Mouse (Mus musculus): ENCODE measurements around the gene Mdp1. TPM values are rescaled to one million over a fixed set of nuclear protein-coding genes. Genes with fewer than 3 reads are reported as not detected.

The Mdp1 gene
- total RNA-seq (2023) = 42.5 to 45.6 TPM (median 42.9 TPM) in 4 replicates

DNA sequence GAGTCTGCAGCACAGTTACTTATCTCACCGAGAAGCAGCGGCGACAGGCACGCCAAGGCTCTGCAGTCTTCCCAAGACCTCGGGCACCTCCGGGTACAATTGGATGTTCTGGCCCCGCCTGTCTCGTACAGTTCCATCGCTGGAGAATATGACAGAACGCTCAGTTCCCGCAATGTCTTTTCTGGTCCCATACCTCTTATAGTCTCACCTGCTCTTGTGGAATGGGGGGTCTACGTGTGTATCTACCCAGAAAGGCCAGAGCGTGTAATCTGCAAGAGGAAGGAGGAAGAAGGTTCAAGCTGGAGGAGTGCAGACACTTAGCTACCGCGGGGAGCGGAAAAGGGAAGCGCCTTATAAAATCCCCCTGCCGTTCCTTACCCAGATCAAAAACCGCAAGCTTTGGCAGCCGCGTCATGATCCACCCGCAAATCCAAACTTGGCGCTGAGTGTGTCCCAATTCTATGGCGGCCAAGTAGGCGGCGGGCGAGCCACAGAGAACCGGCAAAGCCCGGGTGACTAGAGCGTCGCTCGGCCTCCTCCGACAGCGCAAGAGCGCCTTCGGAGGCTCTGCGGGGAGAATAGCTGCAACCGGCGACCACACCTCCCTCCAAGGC is at the start of gene Mdp1:
Gene Mdp1 (minus strand): TSS at position 549 of the 614 bp plus-strand sequence.

DNA sequence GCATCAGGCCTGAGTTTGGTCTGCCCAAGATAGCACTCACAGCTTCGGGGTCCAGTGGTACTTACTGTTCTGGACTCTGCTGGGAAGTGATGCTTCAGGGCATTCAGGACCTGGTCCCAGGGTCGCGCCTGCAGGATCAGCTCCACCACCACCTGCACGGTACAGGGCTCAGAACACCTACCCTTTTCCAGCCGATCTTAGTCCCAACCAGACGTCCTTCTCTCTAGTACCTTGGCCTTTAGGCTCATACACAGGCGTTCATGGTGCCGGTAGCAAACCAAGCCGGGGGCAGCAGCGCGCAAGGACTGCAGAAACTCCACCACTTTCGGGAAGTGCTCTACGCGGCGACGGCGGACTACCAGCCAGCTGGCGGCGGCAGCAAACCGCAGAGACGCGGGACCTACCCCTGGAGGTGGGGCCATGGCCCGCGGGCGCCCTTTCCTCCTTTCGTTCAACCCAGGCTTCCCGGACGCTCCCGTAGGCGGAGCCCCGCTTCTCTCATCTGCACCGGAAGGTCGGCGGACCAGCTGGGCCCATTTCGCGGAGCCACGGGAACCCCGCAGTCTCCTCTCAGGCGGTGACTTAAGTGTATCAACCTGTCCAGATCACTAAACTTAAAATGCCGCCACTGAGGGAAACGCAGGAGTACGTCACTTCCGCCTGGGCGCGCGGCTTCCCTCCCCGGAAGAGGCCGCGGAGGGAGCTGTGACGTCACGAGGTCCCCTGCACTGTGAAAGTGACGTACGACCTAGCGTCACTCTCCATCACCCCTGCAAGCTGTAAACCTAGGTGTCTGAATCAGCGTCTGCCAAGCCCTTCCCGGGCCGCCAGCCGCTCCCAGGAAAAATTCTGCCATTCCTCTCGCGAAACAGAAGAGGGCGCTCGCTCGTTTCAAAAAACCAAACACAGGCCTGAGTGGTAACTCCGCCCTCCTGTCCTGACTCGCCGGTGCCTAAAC is 21.1 kb upstream of the Mdp1 start, which contains the start of gene Tinf2:
Gene Tinf2 (minus strand): TSS at position 661 of the 958 bp plus-strand sequence.

DNA sequence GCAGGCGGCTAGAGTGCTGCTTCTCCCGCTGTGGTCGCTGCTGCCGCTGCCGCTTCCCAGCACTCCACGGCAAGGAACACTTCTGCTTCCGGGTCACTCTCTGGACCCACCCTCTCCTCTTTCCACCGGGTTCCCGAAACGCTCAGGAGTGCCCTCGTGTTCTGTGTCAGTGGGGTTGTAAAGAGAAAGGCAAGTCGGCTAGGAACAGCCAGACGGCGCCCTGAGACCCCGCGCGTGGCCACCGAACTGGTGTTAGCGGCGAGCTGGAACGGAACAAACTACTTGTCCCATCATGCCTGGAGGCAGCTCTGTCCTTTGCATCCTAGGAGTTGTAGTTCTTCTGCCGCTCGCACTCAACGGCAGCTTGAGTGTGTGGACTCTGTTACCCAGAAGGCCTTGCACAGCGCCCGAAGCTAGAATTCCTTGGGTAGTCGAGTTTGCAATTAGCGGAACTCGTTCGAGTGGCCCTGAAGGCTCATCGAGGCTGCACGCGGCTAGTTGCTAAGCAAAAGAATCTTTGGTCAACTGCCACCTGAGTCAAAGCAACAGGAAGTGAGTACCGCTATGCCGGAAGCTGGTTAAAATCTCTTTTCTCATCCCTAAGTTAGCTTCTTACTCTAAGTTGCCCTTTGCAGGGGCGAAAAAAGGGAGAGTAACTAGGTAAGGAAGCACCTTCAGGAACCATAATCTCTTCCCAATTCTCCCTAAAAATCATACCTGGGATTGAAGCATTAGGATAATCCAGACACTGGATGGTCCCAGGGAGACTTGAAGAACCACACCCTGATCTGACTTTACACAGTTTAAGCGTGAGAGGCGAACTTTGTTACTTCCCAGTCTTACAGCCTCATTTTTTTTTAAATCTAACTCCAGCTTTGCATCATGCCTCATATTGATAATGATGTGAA is 11.8 kb upstream of the Mdp1 start, which contains the start of the genes Gmpr2 and Nedd8:
Gene Gmpr2 (plus strand): TSS at position 109 of the 908 bp plus-strand sequence.
Gene Nedd8 (minus strand): TSS at position 292 of the 908 bp plus-strand sequence.

DNA sequence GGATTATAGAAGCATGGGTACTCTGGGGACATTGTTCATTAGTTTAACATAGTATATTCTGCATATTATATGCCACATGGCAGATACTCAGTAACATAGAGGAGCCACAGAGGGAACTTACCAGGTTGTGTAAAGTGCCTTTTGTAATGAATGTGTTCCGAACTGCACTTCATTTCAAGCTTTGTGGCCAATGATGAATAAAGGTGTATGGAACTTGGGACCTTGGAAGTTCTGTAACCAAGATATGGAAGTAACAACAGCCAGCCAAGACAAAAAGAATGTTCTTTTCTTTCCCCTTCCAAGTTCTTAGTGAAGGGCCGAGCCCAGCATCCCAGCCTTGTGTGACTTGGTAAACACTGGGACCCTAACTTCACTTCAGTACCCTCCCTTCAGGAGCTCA is 10.4 kb downstream of the Mdp1 start, which contains the start of gene Tssk4:
Gene Tssk4 (plus strand): TSS at position 301 of the 400 bp plus-strand sequence.

DNA sequence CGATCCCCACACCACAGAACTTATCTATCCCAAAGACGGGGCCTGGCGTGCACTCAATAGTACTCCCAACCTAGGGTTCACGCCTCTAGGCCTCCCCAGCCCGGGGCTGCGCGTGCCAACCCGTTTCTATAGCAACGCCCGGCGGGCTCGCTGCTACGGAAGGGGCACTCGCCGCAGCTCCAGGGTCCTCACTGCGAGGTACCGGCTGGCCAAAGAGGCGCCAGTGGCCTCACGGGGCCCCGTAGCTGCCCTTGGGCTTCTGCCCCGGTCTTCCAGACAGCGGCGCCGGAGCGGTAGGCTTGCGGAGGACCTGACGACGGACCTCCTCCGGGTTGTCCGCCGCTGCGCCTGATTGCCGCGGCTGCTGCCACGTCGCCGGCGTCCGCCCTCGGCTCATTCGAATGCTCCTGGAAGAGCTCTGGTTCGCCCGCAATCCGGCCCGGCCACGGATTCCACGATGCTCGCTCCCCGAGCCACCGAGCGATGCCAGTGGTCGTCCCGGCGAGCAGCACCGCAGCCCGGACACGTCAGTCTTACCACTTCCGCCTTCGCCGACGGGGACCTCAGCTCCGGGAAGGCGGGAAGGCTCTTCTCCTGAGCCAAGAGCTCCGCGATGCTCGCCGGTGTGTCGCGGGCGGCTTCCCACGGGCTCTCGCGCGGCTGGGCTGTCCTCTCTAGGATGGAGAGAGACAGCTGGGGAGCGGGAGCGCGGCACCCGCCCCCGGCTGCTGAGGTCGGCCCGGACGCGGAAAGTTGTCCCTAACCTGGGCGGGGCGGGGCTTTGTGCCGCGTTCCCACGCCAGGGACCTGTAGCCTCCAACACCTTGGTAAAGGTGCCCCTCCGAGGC is 17.0 kb downstream of the Mdp1 start, which contains the start of gene Tm9sf1:
Gene Tm9sf1 (minus strand): TSS at position 747 of the 848 bp plus-strand sequence.

DNA sequence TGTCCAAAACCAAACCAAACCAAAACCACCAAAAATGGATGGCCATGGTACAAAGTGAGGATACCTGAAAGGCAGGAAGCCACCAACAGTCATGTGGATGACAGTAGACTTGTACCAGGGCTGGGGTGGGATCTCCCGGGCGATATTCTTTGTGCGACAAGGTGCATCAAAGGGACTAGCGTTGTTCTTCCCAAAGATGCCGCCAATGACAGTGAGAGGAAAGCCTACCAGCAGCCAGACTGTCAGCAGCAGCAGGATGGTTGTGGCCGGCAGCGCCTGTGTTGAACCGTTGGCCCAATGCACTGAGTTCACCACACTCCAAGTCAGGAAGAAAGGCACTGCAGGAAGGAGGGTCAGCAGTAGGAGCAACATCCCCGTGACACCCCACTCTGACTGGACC is 22.5 kb downstream of the Mdp1 start, which contains the start of gene Gm49378:
Gene Gm49378 (minus strand): TSS at position 101 of the 400 bp plus-strand sequence.

DNA sequence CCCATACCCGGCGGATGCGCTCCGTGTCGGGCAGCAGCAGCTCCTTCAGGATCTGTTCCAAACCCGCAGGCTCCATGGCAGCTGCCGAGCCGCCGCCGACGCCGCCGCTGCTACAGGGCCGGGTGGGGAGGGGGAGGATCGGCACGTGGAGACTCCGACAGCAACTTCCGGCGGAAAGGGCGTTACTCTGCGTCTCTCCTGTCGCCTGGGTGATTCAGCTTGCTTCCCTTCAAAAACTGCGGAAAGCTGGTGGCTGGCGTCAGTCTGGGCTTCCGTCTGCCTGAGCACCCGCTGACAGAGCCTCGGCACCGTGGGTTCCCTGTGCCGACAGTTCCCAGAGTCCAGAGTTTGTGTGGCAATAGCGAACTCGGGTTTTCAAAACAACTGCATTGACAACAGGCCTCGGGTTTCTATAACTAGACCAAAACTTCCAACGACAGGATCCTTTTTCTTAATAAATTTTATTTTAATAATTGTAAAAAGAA is 24.7 kb downstream of the Mdp1 start, which contains the start of gene Ipo4:
Gene Ipo4 (minus strand): TSS at position 435 of the 485 bp plus-strand sequence.

DNA sequence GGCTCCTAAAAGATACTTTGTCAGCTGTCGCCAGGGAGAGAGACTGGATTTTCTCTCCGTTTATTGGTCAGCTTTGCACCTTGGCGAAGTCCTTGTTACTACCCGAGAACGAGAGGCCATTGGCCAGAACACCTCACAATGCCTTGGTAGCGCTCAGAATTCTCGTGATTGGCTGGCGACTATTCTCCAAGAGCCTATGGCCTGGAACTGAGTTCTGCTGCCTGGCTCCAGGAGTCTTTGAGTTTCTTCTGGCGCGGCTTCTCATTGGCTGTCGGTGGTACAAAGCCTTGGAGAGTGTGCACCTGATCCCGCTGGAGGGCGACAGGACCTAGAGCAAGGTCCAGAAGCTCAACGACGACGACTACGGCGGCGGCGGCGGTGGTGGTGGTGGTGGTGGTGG is 42.5 kb downstream of the Mdp1 start, which contains the start of gene Rec8:
Gene Rec8 (plus strand): TSS at position 216 of the 400 bp plus-strand sequence.

Other genes starting within 250 kb of the Mdp1 start
- gene Dhrs4, start 181.8 kb downstream of the Mdp1 start, total RNA-seq (2023) = 22.2 to 26.4 TPM (median 24.7 TPM) in 4 replicates
- gene Carmil3, start 169.9 kb downstream of the Mdp1 start, total RNA-seq (2023) = 3.8 to 11.8 TPM (median 4.8 TPM) in 4 replicates
- not detected in 4 replicates for gene Cpne6, start 150.1 kb downstream of the Mdp1 start, total RNA-seq (2023)
- gene Nrl, start 135.5 kb downstream of the Mdp1 start, total RNA-seq (2023) = not detected in 4 replicates
- 43.4 to 51.1 TPM (median 49.0 TPM) in 4 replicates for gene Pck2, start 120.2 kb downstream of the Mdp1 start, total RNA-seq (2023)
- 84.9 to 91.3 TPM (median 86.3 TPM) in 4 replicates for gene Dcaf11, start 100.5 kb downstream of the Mdp1 start, total RNA-seq (2023)
- gene A730061H03Rik, start 100.1 kb downstream of the Mdp1 start, total RNA-seq (2023) = 6.2 to 9.8 TPM (median 7.2 TPM) in 4 replicates
- gene Fitm1, start 84.9 kb downstream of the Mdp1 start, total RNA-seq (2023) = not detected in 4 replicates
- gene Psme1, start 82.4 kb downstream of the Mdp1 start, total RNA-seq (2023) = 234 to 255 TPM (median 248 TPM) in 4 replicates
- gene Emc9, start 75.2 kb downstream of the Mdp1 start, total RNA-seq (2023) = 3.7 to 6.1 TPM (median 5.3 TPM) in 4 replicates
- 273 to 323 TPM (median 304 TPM) in 4 replicates for gene Psme2, start 69.4 kb downstream of the Mdp1 start, total RNA-seq (2023)
- 94.6 to 97.8 TPM (median 96.3 TPM) in 4 replicates for gene Rnf31, start 68.8 kb downstream of the Mdp1 start, total RNA-seq (2023)
- gene Irf9, start 56.9 kb downstream of the Mdp1 start, total RNA-seq (2023) = 83.5 to 105 TPM (median 99.2 TPM) in 4 replicates
- gene Rec8, start 42.5 kb downstream of the Mdp1 start, total RNA-seq (2023) = 0.79 to 1.5 TPM (median 1.0 TPM) in 4 replicates
- 56.3 to 62.2 TPM (median 58.4 TPM) in 4 replicates for gene Ipo4, start 24.6 kb downstream of the Mdp1 start, total RNA-seq (2023)
- gene Gm49378, start 22.6 kb downstream of the Mdp1 start, total RNA-seq (2023) = 3.3 to 4.7 TPM (median 4.4 TPM) in 3 of 4 replicates, not detected in the other
- 38.2 to 51.1 TPM (median 44.8 TPM) in 4 replicates for gene Tm9sf1, start 16.7 kb downstream of the Mdp1 start, total RNA-seq (2023)
- 2.3 to 2.6 TPM (median 2.5 TPM) in 4 replicates for gene Tssk4, start 10.3 kb downstream of the Mdp1 start, total RNA-seq (2023)
- gene Gmpr2, start 11.4 kb upstream of the Mdp1 start, total RNA-seq (2023) = 18.2 to 28.2 TPM (median 22.1 TPM) in 4 replicates
- gene Nedd8, start 11.6 kb upstream of the Mdp1 start, total RNA-seq (2023) = 168 to 193 TPM (median 180 TPM) in 4 replicates
- gene Tinf2, start 21.3 kb upstream of the Mdp1 start, total RNA-seq (2023) = 164 to 172 TPM (median 166 TPM) in 4 replicates
- 1.2 to 2.3 TPM (median 1.8 TPM) in 4 replicates for gene Tgm1, start 53.4 kb upstream of the Mdp1 start, total RNA-seq (2023)
- 78.7 to 86.9 TPM (median 83.5 TPM) in 4 replicates for gene Rabggta, start 61.8 kb upstream of the Mdp1 start, total RNA-seq (2023)
- 29.7 to 33.0 TPM (median 31.4 TPM) in 4 replicates for gene Dhrs1, start 85.2 kb upstream of the Mdp1 start, total RNA-seq (2023)
- gene Nop9, start 85.2 kb upstream of the Mdp1 start, total RNA-seq (2023) = 29.6 to 35.0 TPM (median 33.4 TPM) in 4 replicates
- not detected in 4 replicates for gene Cideb, start 98.0 kb upstream of the Mdp1 start, total RNA-seq (2023)
- gene Ltb4r2, start 100.9 kb upstream of the Mdp1 start, total RNA-seq (2023) = 0.19 to 0.83 TPM (median 0.33 TPM) in 4 replicates
- gene Ltb4r1, start 105.5 kb upstream of the Mdp1 start, total RNA-seq (2023) = not detected in 4 replicates
- 0.53 to 1.6 TPM (median 0.60 TPM) in 3 of 4 replicates, not detected in the other for gene Adcy4, start 123.6 kb upstream of the Mdp1 start, total RNA-seq (2023)
- 84.2 to 93.2 TPM (median 86.6 TPM) in 4 replicates for gene Ripk3, start 128.4 kb upstream of the Mdp1 start, total RNA-seq (2023)
- gene Nfatc4, start 162.6 kb upstream of the Mdp1 start, total RNA-seq (2023) = not detected in 4 replicates
- gene Nynrin, start 193.5 kb upstream of the Mdp1 start, total RNA-seq (2023) = 0.06 TPM in 1 of 4 replicates, not detected in the others
- gene Cbln3, start 223.9 kb upstream of the Mdp1 start, total RNA-seq (2023) = not detected in 4 replicates
- gene Khnyn, start 224.4 kb upstream of the Mdp1 start, total RNA-seq (2023) = 101 TPM in 4 replicates
- gene Sdr39u1, start 239.8 kb upstream of the Mdp1 start, total RNA-seq (2023) = 21.8 to 38.3 TPM (median 34.4 TPM) in 4 replicates

Data from B cell, adult 62 days (primary cell).